Mouse (Mus musculus) hindbrain, embryonic 12.5 days (tissue): ENCODE data around the gene Lypd5. TPM values are rescaled to one million over a fixed set of nuclear protein-coding genes. Genes with fewer than 3 reads are reported as not detected.

Source experiments
- ATAC-seq: fragments of 200-750 bp; cut with Nextera tagmentation; 2 replicates; pipeline ENCODE4 v1.8.0; 2017; ENCODE audit warnings: moderate TSS enrichment; ENCODE audit not compliant: low FRiP score
- H3K27ac ChIP-seq: fragments of 300-500 bp; sonication (generic); 2 replicates; pipeline ENCODE4 v1.5.1; 2016; ENCODE audit warnings: mild to moderate bottlenecking
- H3K27me3 ChIP-seq: fragments of 300-500 bp; sonication (generic); 2 replicates; pipeline ENCODE4 v1.6.1; 2016; ENCODE audit warnings: mild to moderate bottlenecking
- H3K36me3 ChIP-seq: fragments of 300-500 bp; sonication (generic); 2 replicates; pipeline ENCODE4 v1.6.1; 2016; ENCODE audit warnings: mild to moderate bottlenecking
- H3K4me1 ChIP-seq: fragments of 300-500 bp; sonication (generic); 2 replicates; pipeline ENCODE4 v1.6.1; 2016
- H3K4me2 ChIP-seq: fragments of 300-500 bp; sonication (generic); replicated peaks from 2 replicates; pipeline ENCODE4 v1.6.1; 2016; ENCODE audit warnings: mild to moderate bottlenecking
- H3K4me3 ChIP-seq: fragments of 300-500 bp; sonication (generic); 2 replicates; pipeline ENCODE4 v1.5.1; 2016; ENCODE audit warnings: mild to moderate bottlenecking
- H3K9ac ChIP-seq: fragments of 300-500 bp; sonication (generic); 2 replicates; pipeline ENCODE4 v1.6.1; 2016; ENCODE audit warnings: mild to moderate bottlenecking, moderate library complexity
- H3K9me3 ChIP-seq: fragments of 300-500 bp; sonication (generic); replicated peaks from 2 replicates; pipeline ENCODE4 v1.6.1; 2016; ENCODE audit warnings: mild to moderate bottlenecking
- WGBS: fragments of 180-500 bp; shearing (Covaris S2); methylation state at CpG from one replicate; pipeline ENCODE4 v1.1.7; 2016; 5-methylcytosine and 5-hydroxymethylcytosine counted together
- polyA plus RNA-seq: library from polyadenylated mRNA; unstranded; fragments of >200 nt; fragmentation: Nextera tagmentation; extraction: Ambion mirVana; gene quantifications from 2 replicates; pipeline ENCODE4 v1.2.1, GENCODE M21; 2016

Gene Lypd5
- polyA plus RNA-seq, result not detected in 2 replicates

- H3K27me3 ChIP-seq, result peaks cover 6% of the 10 kb centered on the region; the same call in 1 of the 2 replicates
- H3K4me3 ChIP-seq, result no peak within 1 kb of the TSS
- H3K9ac ChIP-seq, result no peak within 1 kb of the TSS
- WGBS, result 45% methylated on average over 6 of the region's 6 CpGs
- no peak within 1 kb of the TSS for H3K27ac ChIP-seq
- no peak for ATAC-seq
- H3K4me1 ChIP-seq, result no peaks in the 10 kb centered on the region
- no peaks in the 10 kb centered on the region for H3K36me3 ChIP-seq
- H3K4me2 ChIP-seq, result no peak within 1 kb of the TSS
- H3K9me3 ChIP-seq, result no peaks in the 10 kb centered on the region
Observed at GRCm38 (mm10) chr7:24348896-24349295, at the start of gene Lypd5. Gene Lypd5 (plus strand): TSS chr7:24349196.

- peak overlapping the region; percentile 71 for H3K4me3 ChIP-seq
- H3K27me3 ChIP-seq, result no peaks in the 10 kb centered on the region
- H3K9ac ChIP-seq, result peak overlapping the region; percentile 87
- peak overlapping the region; percentile 86 for H3K4me2 ChIP-seq
- under 1% methylated on average over 18 of the region's 18 CpGs for WGBS
- H3K4me1 ChIP-seq, result peaks cover 11% of the 10 kb centered on the region
- H3K36me3 ChIP-seq, result peaks cover 49% of the 10 kb centered on the region
- peak; percentile 38 for ATAC-seq
- 0 out of 2 replicates have a peak, but pooled peaks cover 3% of the 10 kb centered on the region for H3K9me3 ChIP-seq
- peak overlapping the region; percentile 92 for H3K27ac ChIP-seq
Observed at GRCm38 (mm10) chr7:24299823-24300481, 49.0 kb upstream of the Lypd5 start.

GRCm38 (mm10) chr7:24300771-24301282 is 48.2 kb upstream of the Lypd5 start, which contains the start of gene Zfp61:
Gene Zfp61 (minus strand): TSS chr7:24301232.
- peaks cover 11% of the 10 kb centered on the region for H3K4me1 ChIP-seq
- 2% methylated on average over 13 of the region's 13 CpGs for WGBS
- H3K9me3 ChIP-seq, result 0 out of 2 replicates have a peak, but pooled peaks cover 3% of the 10 kb centered on the region
- peak; percentile 56 for ATAC-seq
- H3K36me3 ChIP-seq, result peaks cover 46% of the 10 kb centered on the region
- peak within 1 kb of the TSS; percentile 73 for H3K27ac ChIP-seq
- peak within 1 kb of the TSS; percentile 71 for H3K4me3 ChIP-seq
- H3K9ac ChIP-seq, result peak within 1 kb of the TSS; percentile 87
- peak within 1 kb of the TSS; percentile 86 for H3K4me2 ChIP-seq
- no peaks in the 10 kb centered on the region for H3K27me3 ChIP-seq

GRCm38 (mm10) chr7:24315726-24316566 is 33.0 kb upstream of the Lypd5 start:
- Histone ChIP-seq H3K4me1 (peaks cover 9% of the 10 kb centered on the region), H3K27me3 (peaks cover 6% of the 10 kb centered on the region), H3K9ac (peak overlapping the region; percentile 71), H3K4me3 (peak overlapping the region; percentile 57), H3K4me2 (peak overlapping the region; percentile 68), H3K27ac (no peak overlapping the region), H3K36me3 (peaks cover 22% of the 10 kb centered on the region), H3K9me3 (no peaks in the 10 kb centered on the region)
- ATAC-seq, result no peak; the same call in 1 of the 2 replicates
- WGBS, result 34% methylated on average over 29 of the region's 29 CpGs

- peak within 1 kb of the TSS; percentile 62 for H3K27ac ChIP-seq
- H3K4me3 ChIP-seq, result peak within 1 kb of the TSS; percentile 57
- H3K36me3 ChIP-seq, result peaks cover 16% of the 10 kb centered on the region
- H3K27me3 ChIP-seq, result peaks cover 7% of the 10 kb centered on the region
- 1% methylated on average over 33 of the region's 33 CpGs for WGBS
- peaks cover 9% of the 10 kb centered on the region for H3K4me1 ChIP-seq
- H3K9ac ChIP-seq, result peak within 1 kb of the TSS; percentile 71
- no peaks in the 10 kb centered on the region for H3K9me3 ChIP-seq
- H3K4me2 ChIP-seq, result peak within 1 kb of the TSS; percentile 68
- peak; percentile 94 for ATAC-seq
Observed at GRCm38 (mm10) chr7:24316567-24317092, 32.4 kb upstream of the Lypd5 start, which contains the start of gene Zfp94. Gene Zfp94 (minus strand): TSS chr7:24316666.

- no peak overlapping the region for H3K9ac ChIP-seq
- H3K4me3 ChIP-seq, result no peak overlapping the region
- H3K9me3 ChIP-seq, result peaks cover under 1% of the 10 kb centered on the region; the same call in 1 of the 2 replicates
- H3K27me3 ChIP-seq, result peaks cover 7% of the 10 kb centered on the region
- H3K27ac ChIP-seq, result no peak overlapping the region
- H3K36me3 ChIP-seq, result 0 out of 2 replicates have a peak, but pooled peaks cover under 1% of the 10 kb centered on the region
- whole genome bisulfite sequencing, result 82% methylated on average over 6 of the region's 6 CpGs
- H3K4me2 ChIP-seq, result no peak overlapping the region
- ATAC-seq, result no peak
- peaks cover 9% of the 10 kb centered on the region for H3K4me1 ChIP-seq
Observed at GRCm38 (mm10) chr7:24318942-24319341, 30.1 kb upstream of the Lypd5 start.

GRCm38 (mm10) chr7:24322593-24322992 is 26.4 kb upstream of the Lypd5 start:
- Histone ChIP-seq H3K9me3 (peaks cover 8% of the 10 kb centered on the region), H3K4me1 (0 out of 2 replicates have a peak, but pooled peaks cover 4% of the 10 kb centered on the region), H3K27me3 (peaks cover 7% of the 10 kb centered on the region), H3K27ac (no peak overlapping the region), H3K4me2 (no peak overlapping the region), H3K36me3 (no peaks in the 10 kb centered on the region), H3K9ac (no peak overlapping the region), H3K4me3 (no peak overlapping the region)
- WGBS, result 73% methylated on average over 4 of the region's 4 CpGs
- ATAC-seq, result no peak

- Histone ChIP-seq H3K9me3 (peaks cover 8% of the 10 kb centered on the region), H3K4me1 (0 out of 2 replicates have a peak, but pooled peaks cover 4% of the 10 kb centered on the region), H3K9ac (no peak overlapping the region), H3K4me3 (no peak overlapping the region), H3K27ac (no peak overlapping the region), H3K36me3 (no peaks in the 10 kb centered on the region), H3K27me3 (0 out of 2 replicates have a peak, but pooled peaks cover 2% of the 10 kb centered on the region), H3K4me2 (peak overlapping the region; percentile 49)
- no peak for ATAC-seq
- WGBS, result 92% methylated on average over 6 of the region's 6 CpGs
Observed at GRCm38 (mm10) chr7:24325197-24325596, 23.8 kb upstream of the Lypd5 start.

GRCm38 (mm10) chr7:24325675-24326128 is 23.3 kb upstream of the Lypd5 start:
- Histone ChIP-seq H3K27me3 (0 out of 2 replicates have a peak, but pooled peaks cover 2% of the 10 kb centered on the region), H3K27ac (no peak overlapping the region), H3K4me1 (0 out of 2 replicates have a peak, but pooled peaks cover 4% of the 10 kb centered on the region), H3K4me3 (peak overlapping the region; percentile 28), H3K36me3 (no peaks in the 10 kb centered on the region), H3K4me2 (peak overlapping the region; percentile 49), H3K9ac (peak overlapping the region; percentile 49), H3K9me3 (peaks cover 8% of the 10 kb centered on the region)
- WGBS, result 6% methylated on average over 13 of the region's 13 CpGs
- ATAC-seq, result peak; percentile 81

- H3K27ac ChIP-seq, result no peak overlapping the region; the same call in 1 of the 2 replicates
- H3K9ac ChIP-seq, result peak overlapping the region; percentile 49; the same call in 1 of the 2 replicates
- peaks cover 8% of the 10 kb centered on the region for H3K9me3 ChIP-seq
- WGBS, result 43% methylated on average over 20 of the region's 20 CpGs
- 0 out of 2 replicates have a peak, but pooled peaks cover 4% of the 10 kb centered on the region for H3K4me1 ChIP-seq
- peak overlapping the region; percentile 28 for H3K4me3 ChIP-seq
- H3K4me2 ChIP-seq, result peak overlapping the region; percentile 49
- no peaks in the 10 kb centered on the region for H3K27me3 ChIP-seq
- H3K36me3 ChIP-seq, result no peaks in the 10 kb centered on the region
- ATAC-seq, result peak; percentile 76
Observed at GRCm38 (mm10) chr7:24326273-24327135, 22.5 kb upstream of the Lypd5 start.
